Mouse (Mus musculus): ENCODE results near the gene Ddo. TPM values are rescaled to one million over a fixed set of nuclear protein-coding genes. Genes with fewer than 3 reads are reported as not detected.

Gene Ddo
- total RNA-seq (2021): 10.6 and 10.8 TPM in 2 replicates
- long read RNA-seq, transcript Ddo-201 (5 exons, 3,000 nt): major isoform, 22 of 33 reads
- long read RNA-seq, partial matches to known transcripts: 6 of 33 reads
- long read RNA-seq, other reads (novel, unspliced or antisense): 2 of 33 reads

- no peak for DNase-seq
Observed at GRCm38 (mm10) chr10:40629656-40630311, at the start of gene Ddo. Ddo (plus strand) TSS chr10:40630011.

- no peak for DNase-seq
Observed at GRCm38 (mm10) chr10:40583584-40584255, 46.1 kb upstream of the Ddo start.

GRCm38 (mm10) chr10:40592186-40592585 is 37.6 kb upstream of the Ddo start:
- DNase-seq: no peak

GRCm38 (mm10) chr10:40597177-40597576 is 32.6 kb upstream of the Ddo start:
- DNase-seq: peak; percentile 52

GRCm38 (mm10) chr10:40604706-40605394 is 25.0 kb upstream of the Ddo start:
- DNase-seq: no peak

GRCm38 (mm10) chr10:40617973-40618372 is 11.8 kb upstream of the Ddo start:
- DNase-seq: no peak

- DNase-seq: no peak
Observed at GRCm38 (mm10) chr10:40619760-40620159, 10.1 kb upstream of the Ddo start.

- no peak for DNase-seq
Observed at GRCm38 (mm10) chr10:40629140-40629539, 671 bp upstream of the Ddo start.

- peak; percentile 13 for DNase-seq
Observed at GRCm38 (mm10) chr10:40630457-40630856, 646 bp downstream of the Ddo start.

GRCm38 (mm10) chr10:40630961-40631360 is 1.1 kb downstream of the Ddo start:
- peak; percentile 14 for DNase-seq

GRCm38 (mm10) chr10:40632087-40632486 is 2.3 kb downstream of the Ddo start:
- no peak for DNase-seq

- no peak for DNase-seq
Observed at GRCm38 (mm10) chr10:40637331-40637730, 7.5 kb downstream of the Ddo start.

GRCm38 (mm10) chr10:40638276-40638675 is 8.5 kb downstream of the Ddo start:
- DNase-seq: no peak

GRCm38 (mm10) chr10:40638823-40639819 is 9.3 kb downstream of the Ddo start:
- DNase-seq: no peak

GRCm38 (mm10) chr10:40640406-40640805 is 10.6 kb downstream of the Ddo start:
- no peak for DNase-seq

- no peak for DNase-seq
Observed at GRCm38 (mm10) chr10:40641901-40642300, 12.1 kb downstream of the Ddo start.

- no peak for DNase-seq
Observed at GRCm38 (mm10) chr10:40643126-40643525, 13.3 kb downstream of the Ddo start.

- no peak for DNase-seq
Observed at GRCm38 (mm10) chr10:40644456-40644855, 14.6 kb downstream of the Ddo start.

- DNase-seq: no peak
Observed at GRCm38 (mm10) chr10:40645346-40645745, 15.5 kb downstream of the Ddo start.

- no peak for DNase-seq
Observed at GRCm38 (mm10) chr10:40648776-40649175, 19.0 kb downstream of the Ddo start.

- DNase-seq: no peak
Observed at GRCm38 (mm10) chr10:40649634-40650033, 19.8 kb downstream of the Ddo start.

- no peak for DNase-seq
Observed at GRCm38 (mm10) chr10:40651676-40652075, 21.9 kb downstream of the Ddo start.

Data from adrenal gland, postnatal 25 days (tissue).